Mouse (Mus musculus): ENCODE measurements around the gene Olfr1168.
"Not testable (repeated sequence)": the region's sequence is repeated elsewhere in the genome, so short reads cannot be mapped to it uniquely, and the experiment has no call there.

The Olfr1168 gene

DNA sequence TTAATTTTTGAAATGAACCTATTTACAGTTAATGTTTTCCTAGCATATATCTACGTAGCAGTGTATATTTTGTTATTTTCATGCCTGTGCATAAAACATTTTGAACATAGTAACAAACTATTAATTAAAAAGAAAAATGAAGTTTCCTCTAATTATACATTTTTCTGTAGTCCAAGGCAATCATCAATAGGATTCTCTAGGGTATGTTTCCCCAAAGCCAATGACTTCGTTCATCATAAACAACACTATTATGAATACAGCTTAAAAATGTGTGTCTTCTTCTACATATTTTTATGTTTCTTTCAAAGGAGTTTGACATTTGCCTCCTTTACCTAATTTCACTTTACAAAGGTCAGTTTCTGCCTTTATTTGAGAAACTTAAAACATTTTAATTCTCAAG is at the start of gene Olfr1168:
Gene Olfr1168, plus strand, starts transcription at position 301 of the 400 bp plus-strand sequence.
- DNase-seq (ENCODE audit: low spot score): no peak

DNA sequence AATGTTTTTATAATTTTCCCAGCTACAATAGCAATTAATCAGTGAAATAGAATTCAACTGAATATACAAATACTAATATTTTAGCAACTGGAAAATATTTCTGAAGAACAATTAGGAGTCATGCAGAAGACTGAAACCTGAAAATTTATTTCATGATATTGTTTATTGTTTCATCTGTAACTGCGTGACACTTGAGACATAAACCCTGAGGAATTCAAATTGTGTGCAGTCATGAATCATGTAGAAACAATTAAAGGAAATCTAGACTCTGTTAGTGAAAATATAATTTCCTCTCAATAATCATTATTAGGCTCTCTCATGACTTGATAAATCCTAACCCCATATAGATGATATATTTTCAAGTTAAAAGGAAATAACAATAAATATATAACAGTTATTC is 26.6 kb upstream of the Olfr1168 start, which contains the start of gene Olfr1167:
Gene Olfr1167, minus strand, starts transcription at position 101 of the 400 bp plus-strand sequence.
- not testable (repeated sequence) for DNase-seq (ENCODE audit: low spot score)

DNA sequence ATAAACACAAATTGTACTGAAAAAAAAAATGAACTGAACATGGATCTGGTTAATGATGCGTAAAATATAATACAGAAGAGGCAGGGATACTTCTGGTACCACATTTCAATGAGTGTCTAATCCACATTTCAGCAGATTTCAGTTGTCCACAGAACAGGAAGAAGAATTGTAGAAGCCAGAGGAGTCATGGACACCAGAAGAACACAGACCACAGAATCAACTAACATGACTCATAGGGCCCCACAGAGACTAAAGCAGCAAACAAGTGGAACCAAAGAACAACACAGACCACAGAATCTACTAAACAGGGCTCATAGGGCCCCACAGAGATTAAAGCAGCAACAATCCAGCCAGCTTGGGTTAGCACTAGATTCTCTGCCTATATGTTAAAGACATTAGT is 39.1 kb downstream of the Olfr1168 start:
- no peak for DNase-seq (ENCODE audit: low spot score)

DNA sequence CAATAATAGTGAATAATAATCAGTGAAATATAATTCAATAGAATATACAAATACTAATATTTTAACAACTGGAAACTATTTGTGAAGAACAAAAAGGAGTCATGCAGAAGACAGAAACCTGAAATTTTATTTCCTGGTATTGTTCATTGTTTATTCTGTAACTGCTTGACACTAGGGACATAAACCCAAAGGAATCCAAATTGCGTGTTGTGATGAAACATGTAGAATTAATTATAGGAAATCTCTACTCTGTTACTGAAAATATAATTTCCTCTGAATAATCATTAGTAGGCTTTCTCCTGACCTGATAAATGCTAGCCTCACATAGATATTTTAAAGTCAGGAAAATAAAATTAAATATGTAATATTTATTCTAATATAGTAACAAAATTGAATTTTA is 46.6 kb downstream of the Olfr1168 start, which contains the start of gene Olfr1170:
Gene Olfr1170, minus strand, starts transcription at position 101 of the 400 bp plus-strand sequence.
- no peak for DNase-seq (ENCODE audit: low spot score)

Measured in spleen, adult 12 weeks (tissue).